Mouse (Mus musculus) forebrain, embryonic 16.5 days (tissue): ENCODE results near the gene Ttc30b. TPM values are rescaled to one million over a fixed set of nuclear protein-coding genes. Genes with fewer than 3 reads are reported as not detected.
"Not testable (repeated sequence)": the region's sequence is repeated elsewhere in the genome, so short reads cannot be mapped to it uniquely, and the experiment has no call there.

Experiments used
- ATAC-seq: fragments of 200-750 bp; cut with Nextera tagmentation; 2 replicates; pipeline ENCODE4 v1.8.0; 2017; ENCODE audit warnings: mild to moderate bottlenecking, moderate library complexity
- H3K27ac ChIP-seq: fragments of 300-500 bp; sonication (generic); 2 replicates; pipeline ENCODE4 v1.5.1; 2014; ENCODE audit warnings: low read length, control low read depth
- H3K27me3 ChIP-seq: fragments of 300-500 bp; sonication (generic); replicated peaks from 2 replicates; pipeline ENCODE4 v1.6.1; 2014; ENCODE audit warnings: low read length; ENCODE audit not compliant: control insufficient read depth, insufficient read depth
- H3K36me3 ChIP-seq: fragments of 300-500 bp; sonication (generic); 2 replicates; pipeline ENCODE4 v1.6.1; 2014; ENCODE audit not compliant: control insufficient read depth, insufficient read depth
- H3K4me1 ChIP-seq: fragments of 300-500 bp; sonication (generic); replicated peaks from 2 replicates; pipeline ENCODE4 v1.6.1; 2014; ENCODE audit warnings: low read length; ENCODE audit not compliant: control insufficient read depth, insufficient read depth
- H3K4me2 ChIP-seq: fragments of 300-500 bp; sonication (generic); 2 replicates; pipeline ENCODE4 v1.6.1; 2014; ENCODE audit warnings: mild to moderate bottlenecking, low read length, control low read depth
- H3K4me3 ChIP-seq: fragments of 300-500 bp; sonication (generic); replicated peaks from 2 replicates; pipeline ENCODE4 v1.5.1; 2014; ENCODE audit warnings: mild to moderate bottlenecking, low read length, control low read depth
- H3K9ac ChIP-seq: fragments of 300-500 bp; sonication (generic); replicated peaks from 2 replicates; pipeline ENCODE4 v1.6.1; 2014; ENCODE audit warnings: low read depth, low read length, control low read depth
- H3K9me3 ChIP-seq: fragments of 300-500 bp; sonication (generic); 2 replicates; pipeline ENCODE4 v1.6.1; 2016; ENCODE audit warnings: low read length; ENCODE audit not compliant: control insufficient read depth
- WGBS: fragments of 180-500 bp; shearing (Covaris S2); extraction: QIAGEN DNeasy Blood & Tissue Kit; methylation state at CpG from one replicate; pipeline ENCODE4 v1.1.7; 2014; 5-methylcytosine and 5-hydroxymethylcytosine counted together
- polyA plus RNA-seq: library from polyadenylated mRNA; unstranded; fragments of >200 nt; fragmentation: Nextera tagmentation; extraction: Ambion mirVana; gene quantifications from 2 replicates; pipeline ENCODE4 v1.2.1, GENCODE M21; 2015

Ttc30b gene
- polyA plus RNA-seq, 1 experiment from 2014 or later: 19.6 TPM

GRCm38 (mm10) chr2:75976070-75976469 is 37.7 kb upstream of the Ttc30b start:
- ATAC-seq: not testable (repeated sequence)
- 86% methylated on average over 2 of the region's 2 CpGs for WGBS

DNA sequence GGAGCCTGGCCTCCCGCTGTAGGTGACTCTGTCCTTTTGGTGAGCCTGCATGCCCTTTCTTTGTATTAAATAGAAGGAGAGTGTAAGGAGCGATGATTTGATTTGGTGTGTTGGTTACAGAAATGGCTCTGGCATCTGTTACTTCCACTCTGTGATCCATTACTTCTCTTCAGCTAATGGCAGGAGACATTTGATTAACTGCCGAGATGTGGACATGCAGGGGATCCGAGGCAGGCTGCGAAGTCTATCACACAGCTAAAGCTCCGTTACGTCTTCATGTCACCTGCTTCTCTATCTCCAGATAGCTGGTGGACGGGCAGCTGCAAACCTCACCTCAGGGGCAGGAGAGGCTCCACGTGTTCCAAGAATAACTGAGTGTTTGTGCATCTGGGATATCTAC is 35.7 kb upstream of the Ttc30b start:
- Histone ChIP-seq H3K4me3 (no peak overlapping the region), H3K36me3 (no peaks in the 10 kb centered on the region), H3K9ac (no peak overlapping the region), H3K4me1 (no peaks in the 10 kb centered on the region), H3K27me3 (no peaks in the 10 kb centered on the region), H3K9me3 (no peaks in the 10 kb centered on the region), H3K4me2 (no peak overlapping the region), H3K27ac (no peak overlapping the region)
- no peak for ATAC-seq
- WGBS: 73% methylated on average over 9 of the region's 9 CpGs

More at GRCm38 (mm10) chr2:75976070-75976469, 37.7 kb upstream of the Ttc30b start:
- not testable (repeated sequence) for H3K9me3 ChIP-seq, H3K27ac ChIP-seq, H3K9ac ChIP-seq, H3K27me3 ChIP-seq, H3K36me3 ChIP-seq, H3K4me3 ChIP-seq, H3K4me1 ChIP-seq, H3K4me2 ChIP-seq

GRCm38 (mm10) chr2:75964972-75965371 is 26.6 kb upstream of the Ttc30b start:
- Histone ChIP-seq H3K9ac (no peak overlapping the region), H3K4me3 (peak overlapping the region; percentile 1; the same call in 1 of the 2 replicates), H3K4me2 (peak overlapping the region; percentile 43), H3K9me3 (no peaks in the 10 kb centered on the region), H3K36me3 (no peaks in the 10 kb centered on the region), H3K27ac (peak overlapping the region; percentile 24; the same call in 1 of the 2 replicates), H3K27me3 (no peaks in the 10 kb centered on the region), H3K4me1 (peaks cover 18% of the 10 kb centered on the region)
- WGBS: 19% methylated on average over 5 of the region's 5 CpGs
- peak; percentile 92 for ATAC-seq

GRCm38 (mm10) chr2:75964512-75964911 is 26.1 kb upstream of the Ttc30b start:
- Histone ChIP-seq H3K9ac (no peak overlapping the region), H3K27me3 (no peaks in the 10 kb centered on the region), H3K9me3 (no peaks in the 10 kb centered on the region), H3K4me2 (peak overlapping the region; percentile 43), H3K4me1 (peaks cover 23% of the 10 kb centered on the region), H3K4me3 (peak overlapping the region; percentile 1; the same call in 1 of the 2 replicates), H3K36me3 (no peaks in the 10 kb centered on the region), H3K27ac (peak overlapping the region; percentile 24; the same call in 1 of the 2 replicates)
- 18% methylated on average over 14 of the region's 14 CpGs for WGBS
- ATAC-seq: peak; percentile 38; the same call in 1 of the 2 replicates

- 70% methylated on average over 5 of the region's 5 CpGs for WGBS
- H3K4me1 ChIP-seq: peaks cover 27% of the 10 kb centered on the region
- ATAC-seq: no peak
- peak overlapping the region; percentile 43 for H3K4me2 ChIP-seq
- H3K4me3 ChIP-seq: no peak overlapping the region
- H3K27me3 ChIP-seq: no peaks in the 10 kb centered on the region
- H3K9me3 ChIP-seq: no peaks in the 10 kb centered on the region
- H3K9ac ChIP-seq: no peak overlapping the region
- no peak overlapping the region for H3K27ac ChIP-seq
- no peaks in the 10 kb centered on the region for H3K36me3 ChIP-seq
Observed at GRCm38 (mm10) chr2:75964051-75964450, 25.7 kb upstream of the Ttc30b start.

- H3K9ac ChIP-seq: no peak overlapping the region
- H3K4me2 ChIP-seq: no peak overlapping the region
- WGBS: 64% methylated on average over 10 of the region's 10 CpGs
- no peaks in the 10 kb centered on the region for H3K27me3 ChIP-seq
- peaks cover 33% of the 10 kb centered on the region for H3K4me1 ChIP-seq
- no peak overlapping the region for H3K4me3 ChIP-seq
- H3K27ac ChIP-seq: no peak overlapping the region
- no peaks in the 10 kb centered on the region for H3K9me3 ChIP-seq
- ATAC-seq: no peak
- H3K36me3 ChIP-seq: no peaks in the 10 kb centered on the region
Observed at GRCm38 (mm10) chr2:75963211-75963840, 24.9 kb upstream of the Ttc30b start.

DNA sequence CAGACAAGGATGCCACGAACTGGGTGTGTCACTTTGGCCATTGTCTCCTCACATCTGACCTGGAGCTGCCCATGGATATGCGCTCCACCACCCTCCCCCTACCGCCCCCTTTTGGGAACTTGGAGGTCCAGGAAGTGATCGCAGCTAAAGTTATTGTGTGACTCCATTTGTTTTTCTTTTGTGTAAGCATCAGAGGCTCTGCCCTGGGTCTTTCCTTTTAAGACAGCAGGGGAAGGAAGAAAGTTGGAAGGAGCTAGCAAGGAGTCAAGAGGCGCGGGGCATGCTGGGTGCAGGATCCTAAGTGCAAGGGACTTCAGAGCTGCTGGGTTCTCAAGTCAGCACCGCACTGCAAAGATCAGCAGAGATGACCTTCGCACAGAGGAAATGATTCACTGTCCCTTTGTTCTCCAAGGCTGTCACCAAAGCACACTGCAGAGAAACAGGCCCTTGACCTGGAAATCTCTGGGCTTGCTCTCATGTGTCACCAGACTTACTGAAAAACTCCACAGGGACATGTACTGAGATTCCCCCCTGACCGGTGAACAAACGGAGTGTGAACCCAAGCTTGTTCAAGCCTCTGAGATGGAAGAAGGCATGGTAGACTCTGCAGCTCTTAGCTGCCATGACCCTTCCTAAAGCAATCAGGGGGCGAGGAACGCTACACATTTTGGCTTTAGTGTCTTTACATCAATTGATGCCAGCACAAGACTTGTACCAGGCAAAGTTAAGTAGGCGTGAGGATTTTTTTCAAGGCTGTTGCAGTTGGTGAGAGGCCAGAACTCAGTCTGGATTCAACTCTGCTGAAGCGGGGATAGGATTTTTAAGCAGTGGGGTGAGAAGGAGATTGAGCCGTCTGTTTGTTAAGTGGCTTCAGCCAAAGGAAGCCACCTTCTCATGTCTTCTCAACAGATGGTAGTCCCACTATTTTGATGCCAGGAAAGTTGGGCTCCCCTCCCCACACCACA is 22.3 kb upstream of the Ttc30b start:
- Histone ChIP-seq H3K9ac (no peak overlapping the region), H3K27ac (peak overlapping the region; percentile 19; the same call in 1 of the 2 replicates), H3K27me3 (no peaks in the 10 kb centered on the region), H3K4me2 (peak overlapping the region; percentile 45), H3K4me1 (peaks cover 40% of the 10 kb centered on the region), H3K36me3 (no peaks in the 10 kb centered on the region), H3K4me3 (no peak overlapping the region), H3K9me3 (no peaks in the 10 kb centered on the region)
- WGBS: 48% methylated on average over 15 of the region's 15 CpGs
- no peak for ATAC-seq

DNA sequence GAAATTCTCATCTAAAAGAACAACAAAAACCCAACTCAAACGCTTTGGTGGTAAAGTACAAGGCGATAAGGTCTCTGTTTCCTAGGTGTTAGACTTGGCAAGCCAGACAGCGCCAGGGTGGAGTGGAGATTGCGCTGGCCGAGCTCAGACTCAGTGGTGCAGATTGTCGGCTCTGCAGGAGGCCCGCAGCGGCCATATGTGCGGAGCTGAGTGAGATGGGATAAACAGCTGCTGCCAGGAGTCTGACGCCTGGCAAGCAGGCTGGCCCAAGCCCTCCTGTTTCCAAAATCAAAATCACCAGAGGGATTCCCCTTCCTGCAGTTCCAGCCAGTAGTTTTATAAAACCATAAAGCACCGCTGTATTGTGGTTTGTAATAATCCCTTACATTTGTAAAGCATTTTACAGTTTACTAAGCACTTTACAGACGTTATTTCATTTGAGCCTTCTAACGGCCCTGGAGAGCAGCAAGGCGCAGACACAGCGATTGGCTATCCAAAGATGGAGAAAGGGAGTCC is 21.5 kb upstream of the Ttc30b start:
- peak overlapping the region; percentile 46; the same call in 1 of the 2 replicates for H3K27ac ChIP-seq
- no peaks in the 10 kb centered on the region for H3K27me3 ChIP-seq
- 6% methylated on average over 15 of the region's 15 CpGs for WGBS
- peaks cover 39% of the 10 kb centered on the region for H3K4me1 ChIP-seq
- peak; percentile 81 for ATAC-seq
- no peaks in the 10 kb centered on the region for H3K9me3 ChIP-seq
- H3K9ac ChIP-seq: no peak overlapping the region; the same call in 1 of the 2 replicates
- no peak overlapping the region for H3K4me3 ChIP-seq
- no peaks in the 10 kb centered on the region for H3K36me3 ChIP-seq
- H3K4me2 ChIP-seq: peak overlapping the region; percentile 45
